Mouse (Mus musculus) ZHBTc4 (cell line): ENCODE results near the gene Zfr.

Experiments used
- DNase-seq: peaks from one replicate; pipeline ENCODE4 v3.0.0-alpha.2; 2011; ENCODE audit warnings: low read depth, low spot score

Gene Zfr

DNA sequence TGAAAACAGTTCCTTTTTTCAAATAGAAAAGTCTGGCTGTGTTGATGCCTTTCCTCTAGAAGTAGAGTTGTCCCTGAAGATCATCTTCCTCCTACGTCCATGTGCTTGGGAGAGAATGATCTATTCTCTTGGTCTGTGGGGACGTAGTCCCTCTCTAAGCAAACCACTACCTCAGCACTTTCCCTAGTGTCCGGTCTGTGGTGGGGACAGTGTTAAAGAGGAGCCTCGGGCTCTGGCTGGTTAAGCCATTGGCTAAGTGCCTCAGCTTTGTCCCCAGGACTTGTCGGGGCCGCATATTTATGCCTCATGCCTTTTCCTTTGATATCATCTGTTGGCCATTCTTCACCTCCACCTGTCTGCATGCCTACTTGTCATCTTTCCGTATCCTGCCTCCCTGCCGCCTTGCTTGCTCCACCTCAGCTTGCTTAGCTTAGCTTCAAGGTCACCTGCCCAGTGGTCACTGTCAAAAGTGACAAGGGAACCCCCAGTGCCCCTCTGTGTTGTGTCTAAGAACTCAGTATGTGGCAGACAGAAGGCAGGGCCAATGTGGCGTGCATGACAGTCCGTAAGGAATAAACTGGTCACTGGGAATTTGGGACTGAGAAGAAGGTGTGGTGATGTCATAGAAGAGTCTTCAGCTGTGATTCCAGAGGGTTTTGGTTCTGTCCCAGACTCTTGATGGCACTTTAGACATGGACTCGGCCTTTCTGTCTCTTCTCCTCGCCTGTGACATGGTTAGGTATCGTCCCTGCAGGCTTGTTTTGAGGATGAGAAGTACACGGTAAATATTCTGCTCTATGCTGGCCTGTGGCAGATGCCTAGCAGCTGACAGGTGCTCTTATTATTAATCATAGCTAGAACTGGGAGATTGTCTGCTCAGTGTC is 97.1 kb downstream of the Zfr start:
- no peak for DNase-seq

DNA sequence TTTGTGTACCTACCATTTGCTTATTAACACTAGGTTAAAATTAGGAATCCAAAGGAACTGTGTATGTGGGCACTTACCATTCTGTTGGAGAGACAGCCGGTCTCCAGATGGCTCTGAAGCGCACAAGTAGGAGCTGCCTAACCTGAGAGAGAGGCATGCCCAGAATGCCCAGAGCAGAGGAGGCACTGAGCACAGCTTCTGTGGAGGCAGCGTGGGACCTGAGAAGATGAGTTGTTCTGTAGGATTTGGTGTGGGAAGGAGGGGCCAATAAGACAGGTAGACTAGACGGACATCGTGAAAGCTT is 97.7 kb downstream of the Zfr start:
- DNase-seq = no peak

DNA sequence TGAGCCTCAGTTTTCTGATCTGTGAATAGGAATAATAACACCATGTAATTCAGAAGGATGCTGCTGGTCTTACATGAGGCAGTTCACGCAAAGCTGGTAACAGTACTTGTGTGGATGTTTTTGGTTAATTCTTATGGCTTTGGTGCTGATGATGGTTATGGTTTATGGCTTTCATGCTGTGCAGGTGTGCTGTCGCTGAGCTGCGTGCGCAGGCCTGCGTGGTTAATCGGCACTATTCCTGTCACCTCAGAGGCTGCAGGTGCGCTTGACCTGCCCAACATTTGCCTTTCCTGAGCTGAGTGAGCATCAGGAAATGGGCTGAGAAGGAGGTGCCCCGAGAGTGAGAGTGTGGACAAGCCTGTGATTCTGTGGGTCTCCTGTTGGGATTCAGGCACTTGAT is 98.5 kb downstream of the Zfr start:
- DNase-seq = no peak

DNA sequence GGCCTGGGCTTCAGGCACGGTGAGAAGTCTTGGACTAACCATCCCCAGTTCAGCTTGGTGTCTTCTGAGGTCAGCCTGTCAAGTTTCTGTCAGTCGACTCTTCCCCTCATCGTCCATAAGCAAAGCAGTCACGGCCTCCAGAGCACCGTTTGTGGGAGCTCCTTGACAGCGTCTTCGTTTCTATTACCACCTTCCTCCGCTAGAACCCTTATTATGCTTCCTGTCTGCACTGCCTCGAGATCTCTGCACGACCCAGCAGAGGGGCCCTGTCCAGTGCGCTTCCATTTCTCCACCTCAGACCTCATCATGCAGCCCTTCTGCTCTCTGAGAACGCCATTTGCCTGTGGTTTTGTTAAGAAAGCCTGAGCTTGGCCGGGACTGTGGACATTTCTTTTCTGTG is 99.2 kb downstream of the Zfr start:
- no peak for DNase-seq

DNA sequence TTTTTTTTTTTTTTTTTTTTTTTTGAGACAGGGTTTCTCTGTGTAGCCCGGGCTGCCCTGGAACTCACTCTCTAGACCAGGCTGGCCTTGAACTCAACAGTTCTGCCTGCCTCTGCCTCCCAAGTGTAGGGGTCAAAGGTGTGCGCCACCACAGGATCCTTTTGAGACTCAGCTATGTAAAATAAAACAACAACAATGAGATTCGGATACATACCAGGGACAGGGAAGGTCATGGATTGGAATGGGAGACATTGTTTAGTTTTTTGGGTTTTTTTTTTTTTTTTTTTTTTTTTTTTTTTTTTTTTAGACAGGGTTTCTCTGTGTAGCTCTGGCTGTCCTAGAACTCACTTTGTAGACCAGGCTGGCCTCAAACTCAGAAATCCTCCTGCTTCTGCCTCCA is 99.7 kb downstream of the Zfr start:
- DNase-seq = peak; percentile 42

DNA sequence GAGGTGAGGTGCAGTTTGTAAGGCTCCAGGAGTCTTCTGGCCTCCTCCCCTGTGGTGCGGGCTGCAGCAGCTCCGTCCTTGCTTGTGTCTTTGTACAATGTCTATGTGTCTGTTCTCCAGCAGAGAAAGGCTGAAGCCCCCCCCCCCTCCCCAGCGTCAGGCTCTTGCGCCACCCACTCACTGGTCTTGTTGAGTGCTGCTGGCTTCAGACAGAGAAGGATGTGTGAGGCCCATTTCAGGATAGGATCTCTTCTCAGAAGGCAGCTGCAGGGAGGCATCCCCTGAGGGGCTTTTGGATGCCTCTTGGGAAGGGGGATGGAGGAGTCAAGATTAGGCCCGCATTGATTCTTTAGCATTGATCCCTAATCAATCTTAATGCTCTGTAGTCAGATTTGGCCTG is 100.2 kb downstream of the Zfr start:
- DNase-seq = peak; percentile 70

DNA sequence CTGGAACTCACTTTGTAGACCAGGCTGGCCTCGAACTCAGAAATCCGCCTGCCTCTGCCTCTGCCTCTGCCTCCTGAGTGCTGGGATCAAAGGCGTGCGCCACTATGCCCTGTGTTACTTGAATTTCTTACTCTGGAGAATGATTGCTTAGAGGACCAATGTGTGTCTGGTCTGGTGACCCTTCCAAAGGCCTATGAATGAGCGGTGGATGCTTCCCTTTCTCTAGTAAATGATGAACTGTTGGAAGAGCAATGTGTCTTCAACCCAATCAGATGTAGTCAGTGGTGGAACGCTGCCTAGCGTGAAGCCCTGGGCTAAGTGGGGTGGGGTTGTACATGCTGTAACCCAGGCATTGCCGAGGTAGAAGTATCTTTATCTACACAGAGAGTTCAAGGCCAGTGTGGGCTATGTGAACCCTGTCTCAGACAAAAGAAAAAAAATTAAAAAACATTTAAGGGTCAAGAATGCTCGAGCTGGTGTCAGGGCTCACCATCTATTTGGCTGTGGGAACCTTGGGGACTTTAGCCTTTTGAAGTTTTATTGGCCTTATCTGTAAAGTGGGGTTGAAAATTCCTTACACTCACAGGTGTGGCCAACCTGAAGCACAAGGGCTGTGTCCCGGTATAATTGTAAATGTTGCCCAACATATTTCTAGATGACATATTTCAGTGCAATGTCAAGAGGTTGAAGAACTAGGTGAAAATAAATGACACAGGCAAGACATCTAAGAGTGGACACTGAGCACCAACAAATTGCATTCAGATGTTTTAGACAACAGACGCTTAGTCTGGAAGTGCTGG is 101.2 kb downstream of the Zfr start:
- no peak for DNase-seq

DNA sequence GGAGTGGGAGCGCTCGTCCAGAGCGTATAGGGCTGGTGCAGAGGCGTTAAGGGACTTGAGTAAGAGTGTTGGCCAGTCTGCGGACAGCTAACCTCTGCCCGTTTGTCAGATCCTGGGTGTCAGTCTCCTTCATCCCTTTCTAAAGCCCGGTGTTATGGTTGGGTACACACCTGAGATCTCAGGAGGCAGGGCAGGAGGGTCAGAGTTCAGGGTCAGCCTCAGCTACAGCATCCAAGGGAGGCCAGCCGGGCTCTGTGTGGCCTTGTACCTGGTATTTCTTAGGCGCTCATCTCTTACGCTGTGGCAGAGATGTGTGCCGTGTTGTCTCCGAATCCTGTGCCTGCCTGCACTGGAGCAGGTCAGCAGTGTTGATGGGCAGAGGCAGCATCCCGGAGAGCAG is 103.5 kb downstream of the Zfr start:
- DNase-seq = no peak

DNA sequence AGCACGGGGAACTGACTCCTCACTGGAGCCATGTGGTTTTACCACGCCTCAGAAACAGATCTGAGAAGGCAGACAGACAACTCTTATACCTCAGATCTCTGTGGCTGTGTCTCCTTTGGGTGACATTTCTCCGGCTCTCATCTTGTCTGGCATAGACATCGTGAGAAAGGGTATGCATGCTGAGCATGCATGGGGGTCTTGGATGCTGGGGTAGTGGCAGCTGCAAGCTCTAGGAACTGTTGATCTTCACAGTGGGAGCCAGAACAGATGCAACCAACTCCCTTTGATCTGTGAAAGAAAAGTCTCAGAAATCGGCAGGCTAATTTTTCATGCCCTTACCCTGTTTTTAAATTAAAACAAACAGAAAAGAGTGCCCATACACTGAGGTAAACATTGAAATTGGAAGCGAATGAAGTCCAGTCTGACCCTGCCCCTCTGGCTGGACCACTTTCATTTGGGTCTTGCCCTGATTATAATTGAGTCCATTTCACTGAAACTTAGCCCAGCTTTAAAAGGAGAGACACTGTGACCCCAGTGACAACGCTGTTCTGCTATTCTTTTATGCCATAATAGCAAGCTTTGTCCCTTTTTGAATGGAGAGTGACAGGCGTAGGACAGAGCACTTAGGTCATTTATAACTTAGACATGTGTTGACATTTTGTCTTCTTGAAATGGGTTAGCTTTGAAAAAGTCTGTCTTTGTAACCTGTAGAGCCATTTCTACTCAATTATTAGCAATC is 105.1 kb downstream of the Zfr start:
- DNase-seq = no peak

DNA sequence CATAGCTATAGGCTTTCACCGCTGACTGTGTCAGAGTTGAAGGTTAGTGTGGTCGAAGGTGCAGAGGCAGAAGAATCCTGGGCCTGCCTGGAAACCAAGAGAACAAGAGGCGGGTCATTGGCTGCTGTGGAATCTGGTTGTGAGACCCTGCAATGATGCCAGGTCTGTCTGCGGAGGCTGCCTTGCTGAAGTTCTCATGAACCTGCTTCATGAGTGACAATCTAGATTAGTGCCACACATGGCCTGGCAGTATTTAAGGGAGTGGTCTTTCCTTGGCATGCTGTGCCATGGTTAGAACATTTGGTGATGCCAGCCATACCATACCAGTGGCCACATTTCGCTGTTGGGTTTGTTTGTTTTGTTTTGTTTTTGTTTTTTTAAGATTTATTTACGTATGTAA is 105.8 kb downstream of the Zfr start:
- no peak for DNase-seq

DNA sequence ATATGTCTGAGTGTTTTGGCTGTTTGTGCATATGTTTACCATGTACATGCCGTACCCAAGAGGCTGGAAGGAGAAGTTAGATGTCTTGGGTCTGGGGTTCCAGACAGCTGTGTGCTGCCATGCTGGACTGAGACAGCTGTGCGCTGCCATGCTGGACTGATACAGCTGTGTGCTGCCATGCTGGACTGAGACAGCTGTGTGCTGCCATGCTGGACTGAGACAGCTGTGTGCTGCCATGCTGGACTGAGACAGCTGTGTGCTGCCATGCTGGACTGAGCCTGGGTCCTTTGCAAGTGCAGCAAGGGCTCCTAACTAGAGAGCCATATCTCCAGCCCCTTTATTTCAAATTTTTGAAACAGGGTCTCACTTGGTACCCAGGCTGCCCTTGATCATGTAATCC is 106.6 kb downstream of the Zfr start:
- no peak for DNase-seq

DNA sequence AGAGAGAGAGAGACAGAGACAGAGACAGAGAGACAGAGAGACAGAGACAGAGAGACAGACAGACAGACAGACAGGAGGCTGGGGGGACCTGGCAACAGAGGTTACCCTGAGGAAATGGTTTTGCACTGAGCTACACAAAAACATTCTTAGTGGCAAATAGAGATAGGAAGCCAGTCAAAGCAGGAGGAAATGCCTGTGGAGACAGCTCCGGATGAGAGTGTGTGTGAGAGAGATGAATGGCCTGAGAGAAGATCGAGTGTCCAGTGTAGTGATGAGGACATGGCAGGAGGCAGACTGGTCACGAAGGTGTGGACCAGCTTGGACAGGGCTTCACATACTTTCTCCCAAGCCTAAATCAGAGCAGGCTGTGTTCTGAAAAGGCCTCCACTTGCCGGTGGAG is 107.4 kb downstream of the Zfr start:
- no peak for DNase-seq

DNA sequence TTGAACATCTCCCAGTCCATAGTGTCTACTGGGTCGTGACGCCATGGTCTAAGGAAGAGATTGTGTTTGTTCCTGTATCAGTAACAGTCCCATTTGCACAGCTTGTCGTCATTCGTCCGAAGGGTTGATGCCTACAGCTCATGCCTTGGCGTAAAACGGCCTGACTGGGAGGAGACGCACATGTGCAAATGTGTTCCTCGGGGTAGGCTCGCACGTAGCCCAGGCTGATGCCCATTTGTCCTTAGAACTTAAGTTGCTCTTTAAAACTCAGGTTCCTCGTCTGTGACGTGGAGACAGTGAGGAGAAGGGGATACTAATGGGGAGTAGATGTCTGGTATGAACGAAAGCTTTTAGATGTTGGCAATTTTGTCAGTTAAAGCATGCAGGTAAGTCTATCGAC is 109.3 kb downstream of the Zfr start:
- no peak for DNase-seq

DNA sequence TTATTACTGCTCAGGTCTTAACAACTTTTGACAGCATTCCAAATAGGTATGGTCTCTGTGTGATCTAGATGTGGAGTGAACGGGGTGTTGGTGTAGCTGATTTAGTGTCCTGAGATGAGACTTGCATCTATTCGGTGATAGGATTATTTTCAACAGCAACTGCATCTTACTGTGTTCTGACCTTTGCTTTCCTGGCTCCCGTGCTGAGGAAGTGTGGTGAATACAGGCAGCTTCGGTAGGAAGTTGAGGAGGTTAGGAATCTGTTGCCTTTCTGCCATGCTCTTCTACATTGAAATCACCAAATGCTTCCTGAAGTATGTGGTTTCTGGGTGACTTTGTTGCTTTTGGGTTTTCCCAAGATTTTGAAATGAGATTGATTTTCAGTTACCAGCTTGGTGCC is 109.7 kb downstream of the Zfr start:
- no peak for DNase-seq

DNA sequence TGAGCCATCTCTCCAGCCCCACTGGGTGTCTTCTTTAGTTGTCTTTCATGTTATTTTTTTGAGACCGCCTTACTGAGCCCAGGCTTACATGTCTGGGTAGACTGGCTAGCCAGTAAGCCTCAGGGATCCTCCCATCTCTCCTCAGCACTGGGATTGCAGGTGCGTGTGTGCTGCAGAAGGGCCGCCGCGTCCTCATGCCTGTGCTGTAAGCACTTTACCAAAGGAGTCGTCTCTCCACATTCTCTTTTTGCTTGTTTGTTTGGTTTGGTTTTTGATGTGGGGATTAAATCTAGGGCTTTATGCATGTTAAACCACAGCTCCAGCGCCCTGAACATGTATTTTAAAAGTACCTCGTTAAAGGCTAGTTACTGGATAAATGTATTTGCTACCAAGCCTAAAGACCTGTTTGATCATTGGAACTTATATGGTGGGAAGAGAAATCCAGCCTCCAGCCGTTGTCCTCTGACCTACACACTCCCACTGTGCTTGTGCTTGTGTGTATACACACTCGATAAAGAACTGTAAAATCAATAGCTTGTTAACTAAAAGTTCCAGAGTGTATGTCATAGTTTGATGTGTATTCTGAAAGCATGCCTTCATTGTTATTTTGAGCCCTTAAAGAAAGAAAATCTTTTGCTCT is 112.1 kb downstream of the Zfr start:
- no peak for DNase-seq

DNA sequence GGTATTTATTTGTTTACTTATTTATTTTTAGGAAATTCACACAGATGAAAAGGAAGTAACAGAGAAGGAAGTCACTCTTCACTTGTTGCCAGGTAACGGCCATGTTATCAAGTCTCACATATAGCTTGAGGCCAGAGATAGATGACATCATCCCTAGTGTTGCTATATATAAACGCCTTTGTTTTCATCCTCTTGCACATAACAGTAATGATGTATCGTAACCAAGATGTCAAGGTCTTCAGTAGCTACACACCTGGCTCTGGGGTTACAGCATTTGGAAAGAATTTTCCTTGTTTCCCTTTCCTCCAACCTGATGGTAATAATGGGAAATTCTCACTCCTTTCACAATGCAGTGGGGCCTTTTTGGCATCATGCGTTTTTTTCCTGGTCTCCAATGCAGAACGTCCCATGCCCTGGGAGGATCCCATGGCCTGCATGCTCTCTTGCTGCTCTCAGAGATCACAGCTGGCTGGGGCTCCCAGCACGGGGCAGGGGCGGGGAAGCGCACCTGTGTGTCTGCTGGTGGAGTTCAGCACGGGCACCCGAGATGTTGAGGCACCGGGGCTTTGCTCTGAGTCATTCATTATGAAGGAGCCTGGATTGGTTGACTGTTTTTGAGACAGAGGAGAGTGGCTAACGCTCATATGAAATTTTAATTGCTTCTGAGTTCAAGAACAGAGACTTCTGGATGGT is 112.8 kb downstream of the Zfr start:
- DNase-seq = peak; percentile 44

DNA sequence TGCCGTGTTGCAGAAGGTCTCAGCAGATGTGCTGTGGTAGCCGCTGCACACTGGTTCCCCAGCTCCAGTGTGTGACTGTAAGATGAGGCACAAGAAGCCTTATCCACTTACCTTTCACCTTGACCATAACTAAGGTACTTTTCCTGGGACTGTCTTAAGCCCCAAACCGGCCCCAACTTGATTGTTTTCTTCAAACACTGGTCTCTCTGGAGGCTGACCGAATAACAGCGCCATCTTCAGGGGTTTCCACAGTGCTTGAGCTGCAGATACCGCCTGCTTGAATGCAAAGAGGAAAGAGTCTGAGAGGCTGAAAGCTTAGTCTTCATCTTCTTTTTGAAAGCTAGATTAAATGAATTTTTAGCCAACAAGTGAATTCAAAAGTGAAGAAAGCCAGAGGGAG is 113.8 kb downstream of the Zfr start:
- DNase-seq = peak; percentile 68

DNA sequence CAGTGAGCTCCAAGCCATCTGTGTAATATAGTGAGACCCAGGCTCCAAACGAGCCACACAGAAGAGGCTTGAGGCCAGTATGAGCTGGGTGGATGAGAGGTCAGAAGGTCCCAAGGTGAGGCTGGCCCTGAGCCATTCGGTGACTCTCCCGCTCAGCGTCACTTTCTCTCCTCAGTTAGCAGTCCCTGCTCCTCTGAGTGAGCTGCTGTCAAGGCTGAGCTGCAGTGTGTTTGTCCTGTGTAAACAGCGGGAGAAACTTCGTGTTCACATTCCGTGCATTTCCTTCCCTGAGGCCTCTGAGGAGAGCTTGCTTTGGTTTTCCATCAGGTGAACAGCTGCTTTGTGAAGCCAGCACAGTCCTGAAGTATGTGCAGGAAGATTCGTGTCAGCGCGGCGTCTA is 114.8 kb downstream of the Zfr start:
- DNase-seq = peak; percentile 50

DNA sequence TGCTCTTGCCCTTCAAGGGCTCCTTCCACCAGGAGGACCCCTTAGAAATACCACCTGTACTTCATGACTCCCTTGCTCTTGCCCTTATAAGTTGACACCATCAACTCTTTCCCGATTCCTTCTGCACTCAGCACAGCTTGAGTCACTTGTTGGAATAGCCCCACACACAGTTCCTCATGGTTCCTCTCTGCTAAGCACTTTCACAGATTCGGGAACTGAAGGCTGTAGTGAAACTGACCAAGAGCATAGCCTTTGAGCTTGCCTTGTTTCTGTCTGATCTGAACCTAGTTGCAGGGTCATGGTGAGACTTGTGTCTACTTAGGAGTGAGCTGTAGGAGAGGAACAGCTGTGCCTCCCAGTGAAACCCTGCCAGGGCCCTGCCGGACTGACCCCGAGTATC is 115.4 kb downstream of the Zfr start:
- no peak for DNase-seq
